In genomic region chr13:106525406-106526206, GRCm38 (mm10) we compare ENCODE assay signal across 12 mouse cellular contexts.
A peak's percentile ranks its signal among the peaks of the same experiment; 100 is the strongest.
DNase-seq lines count a peak whose midpoint lies in the region; TF ChIP-seq lines count a peak whose summit lies in the region.
"Had no signal": no experiment of that assay in that cellular context is flagged by ENCODE, and none has a peak within 500 bp of the region (broad histone marks: within the 10 kb centered on the region; RNA-seq: fewer than 3 reads in every experiment).

No protein-coding gene starts in this region.

- H3K27ac ChIP-seq in left cerebral cortex, adult 2 months, result no peak overlapping the region
- H3K27ac ChIP-seq: lung, embryonic 15.5 days had no signal

- no peak overlapping the region for H3K4me3 ChIP-seq in left cerebral cortex, adult 2 months
- H3K4me3 ChIP-seq: lung, embryonic 15.5 days had no signal

- intact Hi-C loops in left cerebral cortex, postnatal 25 days (cut with DNase I), result no loop called here
- intact Hi-C loops in left cerebral cortex, adult 2 months (cut with DNase I), result no loop called here

- TF ChIP-seq CTCF in left cerebral cortex, adult 2 months (IDR thresholded peaks at IDR 0.05), result no peak

- peak; percentile 21 for DNase-seq in heart, adult 8-10 months (ENCODE audit: low spot score)
- DNase-seq in heart, postnatal 4 days, result no peak
- DNase-seq in left cerebral cortex, postnatal 25 days (ENCODE audit: low spot score in 2 of 2), result peak; percentile 5 to 49
- DNase-seq in left cerebral cortex, adult 2 months (ENCODE audit: extremely low spot score in 1 of 2, low spot score in 2 of 2), result no peak
- peak; percentile 26 to 30 for DNase-seq in right cerebral cortex, postnatal 10 days (ENCODE audit: low spot score in 2 of 2)
- DNase-seq in right cerebral cortex, postnatal 4 days, result no peak
- DNase-seq in cerebellum, adult 8-10 months, result no peak
- DNase-seq: adrenal gland, adult 8-10 months; cerebellum, postnatal 14 days; gastrocnemius, postnatal 36 days; liver had no signal

Comparison
In these comparisons a context has a peak if more than half of its experiments do, and no peak if none do; other contexts are left out.
1. DNase-seq: peak in heart, adult 8-10 months (single experiment), left cerebral cortex, postnatal 25 days (2 of 2) and right cerebral cortex, postnatal 10 days (2 of 2); none in heart, postnatal 4 days (single experiment), left cerebral cortex, adult 2 months (0 of 2), right cerebral cortex, postnatal 4 days (single experiment) and cerebellum, adult 8-10 months (single experiment).